Mouse (Mus musculus) testis, postnatal 14 days (tissue): Measurements from ENCODE around the gene Fbxo28.

Experiments used
- DNase-seq: peaks from one replicate; pipeline ENCODE4 v3.0.0; 2021; ENCODE audit warnings: low spot score

Gene Fbxo28

GRCm38 (mm10) chr1:182340821-182341781 lies at the start of gene Fbxo28:
Gene Fbxo28 (minus strand): TSS chr1:182341629.
- peak; percentile 90 for DNase-seq

- no peak for DNase-seq
These were observed 47.3 kb upstream of the Fbxo28 start for GRCm38 (mm10) chr1:182388729-182389128.

GRCm38 (mm10) chr1:182386449-182386848 lies 45.0 kb upstream of the Fbxo28 start:
- DNase-seq = no peak

GRCm38 (mm10) chr1:182383096-182383495 lies 41.7 kb upstream of the Fbxo28 start:
- DNase-seq = no peak

GRCm38 (mm10) chr1:182381327-182381726 lies 39.9 kb upstream of the Fbxo28 start:
- no peak for DNase-seq

- DNase-seq = no peak
These were observed 39.3 kb upstream of the Fbxo28 start for GRCm38 (mm10) chr1:182380683-182381082.

GRCm38 (mm10) chr1:182378876-182379275 lies 37.4 kb upstream of the Fbxo28 start:
- DNase-seq = no peak

GRCm38 (mm10) chr1:182378205-182378835 lies 36.9 kb upstream of the Fbxo28 start:
- DNase-seq = no peak

- DNase-seq = no peak
These were observed 36.1 kb upstream of the Fbxo28 start for GRCm38 (mm10) chr1:182377519-182377918.

- DNase-seq = no peak
These were observed 35.4 kb upstream of the Fbxo28 start for GRCm38 (mm10) chr1:182376826-182377225.

- DNase-seq = no peak
These were observed 34.8 kb upstream of the Fbxo28 start for GRCm38 (mm10) chr1:182376221-182376620.

- no peak for DNase-seq
These were observed 30.5 kb upstream of the Fbxo28 start for GRCm38 (mm10) chr1:182371891-182372290.

GRCm38 (mm10) chr1:182369435-182369834 lies 28.0 kb upstream of the Fbxo28 start:
- no peak for DNase-seq

- DNase-seq = no peak
These were observed 27.4 kb upstream of the Fbxo28 start for GRCm38 (mm10) chr1:182368782-182369181.

GRCm38 (mm10) chr1:182368309-182368708 lies 26.9 kb upstream of the Fbxo28 start:
- DNase-seq = no peak

- no peak for DNase-seq
These were observed 22.4 kb upstream of the Fbxo28 start for GRCm38 (mm10) chr1:182363683-182364404.

GRCm38 (mm10) chr1:182362703-182363102 lies 21.3 kb upstream of the Fbxo28 start:
- DNase-seq = no peak

GRCm38 (mm10) chr1:182358133-182358532 lies 16.7 kb upstream of the Fbxo28 start:
- DNase-seq = no peak

GRCm38 (mm10) chr1:182354504-182355147 lies 13.2 kb upstream of the Fbxo28 start:
- no peak for DNase-seq

- no peak for DNase-seq
These were observed 8.1 kb upstream of the Fbxo28 start for GRCm38 (mm10) chr1:182349557-182349956.

- peak; percentile 39 for DNase-seq
These were observed 5.1 kb upstream of the Fbxo28 start for GRCm38 (mm10) chr1:182346491-182346890.

GRCm38 (mm10) chr1:182345857-182346256 lies 4.4 kb upstream of the Fbxo28 start:
- DNase-seq = no peak
